Mouse (Mus musculus): Measurements from ENCODE around the gene Rxylt1. TPM values are rescaled to one million over a fixed set of nuclear protein-coding genes. Genes with fewer than 3 reads are reported as not detected.

Rxylt1 gene
- polyA plus RNA-seq, 1 experiment from 2014 or later: 37.7 TPM

- Histone ChIP-seq H3K27me3 (replicated peaks; ENCODE audit: low read depth, poor library complexity, severe bottlenecking) (no peaks in the 10 kb centered on the region), H3K36me3 (replicated peaks) (peaks cover 35% of the 10 kb centered on the region), H3K27ac (replicated peaks) (no peak overlapping the region), H3K4me1 (no peaks in the 10 kb centered on the region), H3K4me3 (no peak overlapping the region), H3K9me3 (peaks cover 11% of the 10 kb centered on the region; the same call in 1 of the 2 replicates)
- no peak for DNase-seq (ENCODE audit: low spot score)
- WGBS: 88% methylated on average over 1 of the region's 1 CpGs
Observed at GRCm38 (mm10) chr10:122081352-122081751, 15.8 kb downstream of the Rxylt1 start.

- no peaks in the 10 kb centered on the region for H3K9me3 ChIP-seq
- H3K27me3 ChIP-seq (replicated peaks; ENCODE audit: low read depth, poor library complexity, severe bottlenecking): no peaks in the 10 kb centered on the region
- no peak overlapping the region for H3K4me3 ChIP-seq
- H3K36me3 ChIP-seq (replicated peaks): no peaks in the 10 kb centered on the region
- H3K27ac ChIP-seq (replicated peaks): no peak overlapping the region
- DNase-seq (ENCODE audit: low spot score): no peak
- peaks cover 6% of the 10 kb centered on the region; the same call in 1 of the 2 replicates for H3K4me1 ChIP-seq
Observed at GRCm38 (mm10) chr10:122069153-122069552, 28.0 kb downstream of the Rxylt1 start.

GRCm38 (mm10) chr10:122055826-122056225 lies 41.3 kb downstream of the Rxylt1 start:
- Histone ChIP-seq H3K4me3 (no peak overlapping the region), H3K4me1 (no peaks in the 10 kb centered on the region), H3K36me3 (replicated peaks) (no peaks in the 10 kb centered on the region), H3K27me3 (replicated peaks; ENCODE audit: low read depth, poor library complexity, severe bottlenecking) (no peaks in the 10 kb centered on the region), H3K27ac (replicated peaks) (no peak overlapping the region), H3K9me3 (no peaks in the 10 kb centered on the region)
- no peak for DNase-seq (ENCODE audit: low spot score)
- WGBS: 90% methylated on average over 6 of the region's 6 CpGs

DNA sequence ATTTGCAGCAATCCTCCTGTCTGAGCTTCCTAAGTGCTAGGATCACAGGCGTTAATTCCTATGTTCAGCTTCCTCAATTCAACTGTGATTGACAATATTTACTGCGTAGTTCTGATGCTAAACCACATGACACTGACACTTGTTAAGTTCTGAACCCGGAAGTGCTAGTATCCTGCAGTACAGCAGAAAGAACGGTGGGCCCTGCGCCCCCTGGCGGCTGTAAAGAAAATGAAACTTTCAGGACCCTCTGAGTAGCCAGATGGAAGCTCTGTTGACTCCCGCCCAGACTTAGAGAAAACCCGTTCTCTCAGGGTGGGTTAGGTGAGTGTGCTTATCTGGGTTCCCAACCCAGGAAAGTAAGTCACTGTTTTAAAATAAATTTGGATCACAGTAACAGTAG lies 42.6 kb downstream of the Rxylt1 start:
- H3K27me3 ChIP-seq (replicated peaks; ENCODE audit: low read depth, poor library complexity, severe bottlenecking): no peaks in the 10 kb centered on the region
- DNase-seq (ENCODE audit: low spot score): peak; percentile 79
- WGBS: 16% methylated on average over 8 of the region's 8 CpGs
- H3K4me3 ChIP-seq: no peak overlapping the region
- H3K9me3 ChIP-seq: no peaks in the 10 kb centered on the region
- H3K4me1 ChIP-seq: no peaks in the 10 kb centered on the region
- H3K36me3 ChIP-seq (replicated peaks): no peaks in the 10 kb centered on the region
- no peak overlapping the region for H3K27ac ChIP-seq (replicated peaks)

- H3K4me1 ChIP-seq: peaks cover 3% of the 10 kb centered on the region; the same call in 1 of the 2 replicates
Observed at GRCm38 (mm10) chr10:122051831-122052230, 45.3 kb downstream of the Rxylt1 start.

GRCm38 (mm10) chr10:122047727-122048365 lies 49.3 kb downstream of the Rxylt1 start:
- Histone ChIP-seq H3K27ac (replicated peaks) (peak overlapping the region; percentile 94), H3K36me3 (replicated peaks) (peaks cover 2% of the 10 kb centered on the region), H3K4me3 (peak overlapping the region; percentile 84), H3K4me1 (peaks cover 29% of the 10 kb centered on the region), H3K9me3 (no peaks in the 10 kb centered on the region), H3K27me3 (replicated peaks; ENCODE audit: low read depth, poor library complexity, severe bottlenecking) (no peaks in the 10 kb centered on the region)
- DNase-seq (ENCODE audit: low spot score): peak; percentile 92
- WGBS: 11% methylated on average over 44 of the region's 44 CpGs

More at GRCm38 (mm10) chr10:122051831-122052230, 45.3 kb downstream of the Rxylt1 start:
- Histone ChIP-seq H3K27ac (replicated peaks) (no peak overlapping the region), H3K27me3 (replicated peaks; ENCODE audit: low read depth, poor library complexity, severe bottlenecking) (no peaks in the 10 kb centered on the region), H3K9me3 (no peaks in the 10 kb centered on the region), H3K36me3 (replicated peaks) (no peaks in the 10 kb centered on the region), H3K4me3 (no peak overlapping the region)
- WGBS: 34% methylated on average over 6 of the region's 6 CpGs
- DNase-seq (ENCODE audit: low spot score): peak; percentile 84

- H3K27ac ChIP-seq (replicated peaks): peak within 1 kb of the TSS; percentile 94
- H3K27me3 ChIP-seq (replicated peaks; ENCODE audit: low read depth, poor library complexity, severe bottlenecking): no peaks in the 10 kb centered on the region
- under 1% methylated on average over 79 of the region's 79 CpGs for WGBS
- H3K36me3 ChIP-seq (replicated peaks): peaks cover 9% of the 10 kb centered on the region
- no peaks in the 10 kb centered on the region for H3K9me3 ChIP-seq
- peak; percentile 81 for DNase-seq (ENCODE audit: low spot score)
- H3K4me1 ChIP-seq: peaks cover 31% of the 10 kb centered on the region
- H3K4me3 ChIP-seq: peak within 1 kb of the TSS; percentile 84
Observed at GRCm38 (mm10) chr10:122046904-122047726, 50.1 kb downstream of the Rxylt1 start, which contains the start of gene Srgap1. Gene Srgap1 (minus strand): TSS chr10:122047315.

- Histone ChIP-seq H3K4me3 (peak overlapping the region; percentile 84), H3K36me3 (replicated peaks) (peaks cover 12% of the 10 kb centered on the region), H3K9me3 (no peaks in the 10 kb centered on the region), H3K27ac (replicated peaks) (peak overlapping the region; percentile 94), H3K27me3 (replicated peaks; ENCODE audit: low read depth, poor library complexity, severe bottlenecking) (no peaks in the 10 kb centered on the region), H3K4me1 (peaks cover 31% of the 10 kb centered on the region)
- DNase-seq (ENCODE audit: low spot score): no peak
- 3% methylated on average over 13 of the region's 13 CpGs for WGBS
Observed at GRCm38 (mm10) chr10:122046511-122046903, 50.7 kb downstream of the Rxylt1 start.

- Histone ChIP-seq H3K4me3 (peak overlapping the region; percentile 84), H3K27ac (replicated peaks) (peak overlapping the region; percentile 94), H3K4me1 (peaks cover 31% of the 10 kb centered on the region), H3K27me3 (replicated peaks; ENCODE audit: low read depth, poor library complexity, severe bottlenecking) (no peaks in the 10 kb centered on the region), H3K9me3 (no peaks in the 10 kb centered on the region), H3K36me3 (replicated peaks) (peaks cover 13% of the 10 kb centered on the region)
- peak; percentile 36 for DNase-seq (ENCODE audit: low spot score)
- 24% methylated on average over 9 of the region's 9 CpGs for WGBS
Observed at GRCm38 (mm10) chr10:122045946-122046345, 51.2 kb downstream of the Rxylt1 start.

DNA sequence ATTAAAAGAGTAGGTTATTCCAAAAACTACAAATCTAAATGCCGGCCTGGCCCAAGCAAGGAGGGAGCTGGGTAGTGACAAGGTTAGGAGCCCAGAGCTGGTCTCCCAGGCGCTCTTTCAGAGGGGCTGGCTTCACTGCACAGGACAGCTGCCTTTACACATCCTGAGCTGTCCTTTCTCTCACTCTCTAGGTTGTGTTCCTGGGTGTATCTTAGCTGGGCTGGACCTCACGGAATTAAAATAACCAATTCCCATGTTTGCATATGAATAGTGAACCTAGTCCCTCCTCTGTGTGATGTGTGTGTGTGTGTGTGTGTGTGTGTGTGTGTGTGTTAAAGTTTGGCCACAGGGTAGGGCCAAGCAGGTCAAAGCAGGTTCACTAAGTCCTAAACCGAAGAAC lies 52.2 kb downstream of the Rxylt1 start:
- H3K4me1 ChIP-seq: peaks cover 31% of the 10 kb centered on the region
- no peak for DNase-seq (ENCODE audit: low spot score)
- H3K4me3 ChIP-seq: no peak overlapping the region
- 77% methylated on average over 4 of the region's 4 CpGs for WGBS
- H3K27ac ChIP-seq (replicated peaks): no peak overlapping the region
- peaks cover 13% of the 10 kb centered on the region for H3K36me3 ChIP-seq (replicated peaks)
- no peaks in the 10 kb centered on the region for H3K27me3 ChIP-seq (replicated peaks; ENCODE audit: low read depth, poor library complexity, severe bottlenecking)
- H3K9me3 ChIP-seq: peaks cover 5% of the 10 kb centered on the region; the same call in 1 of the 2 replicates

DNA sequence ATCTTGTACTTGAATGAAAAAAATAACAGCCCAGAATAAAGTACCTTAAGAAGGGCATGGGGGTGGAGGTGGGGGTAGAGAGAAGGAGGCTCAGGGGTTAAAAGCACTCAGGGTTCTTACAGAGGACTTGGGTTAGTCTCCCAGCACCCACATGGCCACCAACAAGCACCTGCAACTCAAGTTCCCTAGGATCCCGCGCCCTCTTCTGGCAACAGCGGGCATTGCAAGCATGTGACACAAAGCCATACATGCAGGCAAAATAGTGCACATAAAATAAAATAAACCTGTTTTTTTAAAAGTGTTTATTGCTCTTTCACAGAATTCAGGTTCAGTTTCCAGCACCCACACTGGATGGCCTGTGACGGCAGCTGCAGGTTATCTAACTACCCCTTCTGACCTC lies 56.8 kb downstream of the Rxylt1 start:
- 41% methylated on average over 4 of the region's 4 CpGs for WGBS

GRCm38 (mm10) chr10:122039566-122039965 lies 57.6 kb downstream of the Rxylt1 start:
- WGBS: 90% methylated on average over 4 of the region's 4 CpGs
- H3K36me3 ChIP-seq (replicated peaks): peaks cover 33% of the 10 kb centered on the region
- H3K4me3 ChIP-seq: no peak overlapping the region
- peaks cover 5% of the 10 kb centered on the region; the same call in 1 of the 2 replicates for H3K9me3 ChIP-seq
- H3K4me1 ChIP-seq: peaks cover 11% of the 10 kb centered on the region
- DNase-seq (ENCODE audit: low spot score): no peak
- H3K27me3 ChIP-seq (replicated peaks; ENCODE audit: low read depth, poor library complexity, severe bottlenecking): no peaks in the 10 kb centered on the region
- no peak overlapping the region for H3K27ac ChIP-seq (replicated peaks)

More for the DNA sequence above, 56.8 kb downstream of the Rxylt1 start:
- Histone ChIP-seq H3K27ac (replicated peaks) (no peak overlapping the region), H3K4me1 (peaks cover 17% of the 10 kb centered on the region), H3K36me3 (replicated peaks) (peaks cover 33% of the 10 kb centered on the region), H3K9me3 (peaks cover 5% of the 10 kb centered on the region; the same call in 1 of the 2 replicates), H3K27me3 (replicated peaks; ENCODE audit: low read depth, poor library complexity, severe bottlenecking) (no peaks in the 10 kb centered on the region), H3K4me3 (no peak overlapping the region)
- DNase-seq (ENCODE audit: low spot score): peak; percentile 27
